Comparison of ENCODE assay signal across 17 mouse cellular contexts in the genomic region with DNA sequence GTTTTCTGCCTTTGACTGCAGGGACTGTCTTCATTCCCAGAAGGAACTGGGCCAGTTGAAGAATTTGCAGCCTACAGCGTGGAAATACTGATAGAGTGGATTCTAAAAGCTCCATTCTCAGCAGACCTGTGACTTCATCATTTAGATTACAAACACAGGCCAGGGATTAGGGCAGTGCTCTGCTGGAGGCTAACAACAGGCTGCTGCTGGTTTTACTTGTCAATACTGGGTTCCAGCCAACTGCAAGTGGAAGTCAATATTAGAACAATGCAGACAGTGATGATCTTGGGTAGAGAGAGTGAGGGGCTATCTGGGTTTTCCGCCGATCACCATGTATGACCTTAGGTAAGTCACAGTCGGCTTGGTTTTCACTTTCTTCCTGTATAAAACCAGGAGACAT.
"Had no signal": no experiment of that assay in that cellular context is flagged by ENCODE, and none has a peak within 500 bp of the region (broad histone marks: within the 10 kb centered on the region; RNA-seq: fewer than 3 reads in every experiment).

No protein-coding gene starts in this region.

- H3K4me2 ChIP-seq: limb, embryonic 12.5 days; limb, embryonic 15.5 days; liver, embryonic 15.5 days; midbrain, embryonic 12.5 days; midbrain, embryonic 15.5 days; neural tube, embryonic 12.5 days; neural tube, embryonic 15.5 days had no signal

- H3K36me3 ChIP-seq: limb, embryonic 15.5 days; liver, embryonic 15.5 days; midbrain, embryonic 12.5 days; midbrain, embryonic 15.5 days; neural tube, embryonic 12.5 days; neural tube, embryonic 15.5 days had no signal

- H3K27ac ChIP-seq: kidney, postnatal 0 days; limb, embryonic 12.5 days; limb, embryonic 15.5 days; liver, embryonic 15.5 days; macrophage; midbrain, embryonic 12.5 days; midbrain, embryonic 15.5 days; neural tube, embryonic 12.5 days; neural tube, embryonic 15.5 days had no signal

- H3K27me3 ChIP-seq: limb, embryonic 12.5 days; limb, embryonic 15.5 days; liver, embryonic 15.5 days; midbrain, embryonic 12.5 days; midbrain, embryonic 15.5 days; neural tube, embryonic 12.5 days; neural tube, embryonic 15.5 days had no signal

- DNase-seq: kidney, adult 2 months; left cerebral cortex, postnatal 4 days; lung, adult 2 months; right cerebral cortex, adult 18-20 months; right cerebral cortex, postnatal 14 days; right cerebral cortex, postnatal 4 days; thymus, postnatal 36 days had no signal

- H3K9ac ChIP-seq: limb, embryonic 12.5 days; limb, embryonic 15.5 days; liver, embryonic 15.5 days; midbrain, embryonic 12.5 days; midbrain, embryonic 15.5 days; neural tube, embryonic 12.5 days; neural tube, embryonic 15.5 days had no signal

- ATAC-seq: intestine, postnatal 0 days; midbrain, embryonic 15.5 days had no signal

- H3K9me3 ChIP-seq: limb, embryonic 12.5 days; limb, embryonic 15.5 days; liver, embryonic 15.5 days; midbrain, embryonic 12.5 days; midbrain, embryonic 15.5 days; neural tube, embryonic 12.5 days; neural tube, embryonic 15.5 days had no signal

- H3K4me3 ChIP-seq: limb, embryonic 12.5 days; limb, embryonic 15.5 days; liver, embryonic 15.5 days; midbrain, embryonic 12.5 days; midbrain, embryonic 15.5 days; neural tube, embryonic 12.5 days; neural tube, embryonic 15.5 days had no signal
